Mouse (Mus musculus) CD4-positive, CD25-positive, alpha-beta regulatory T cell, adult 2 months (primary cell): ENCODE results near the gene Cldn13.
"Not testable (repeated sequence)": the region's sequence is repeated elsewhere in the genome, so short reads cannot be mapped to it uniquely, and the experiment has no call there.

Source experiments
- DNase-seq: peaks from one replicate; pipeline ENCODE4 v3.0.0-alpha.2; 2012; ENCODE audit warnings: low read depth, low spot score

Cldn13 gene

GRCm38 (mm10) chr5:134915311-134915710 lies at the start of gene Cldn13:
Gene Cldn13 (minus strand): TSS chr5:134915526.
- DNase-seq: no peak

GRCm38 (mm10) chr5:134964655-134965054 lies 49.3 kb upstream of the Cldn13 start:
- not testable (repeated sequence) for DNase-seq

DNA sequence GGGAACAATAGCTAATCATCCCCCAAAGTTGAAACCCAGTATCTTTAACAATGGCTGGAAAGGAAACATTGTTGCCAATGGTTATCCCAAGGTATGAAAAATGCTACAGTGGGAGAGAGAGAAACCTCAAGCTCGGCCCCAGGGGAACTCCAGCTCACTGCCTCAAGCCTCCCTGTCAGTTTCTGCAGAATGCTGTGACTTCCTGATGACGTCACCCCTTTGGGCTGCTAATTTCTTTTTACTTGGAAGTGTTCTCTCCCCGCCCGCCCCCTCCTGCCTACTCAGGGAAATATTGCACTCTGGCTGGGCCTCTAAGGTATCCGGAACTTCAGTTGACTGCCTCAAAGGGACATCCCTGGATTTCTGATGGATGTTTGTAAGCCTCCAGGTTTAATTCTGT lies 48.2 kb upstream of the Cldn13 start:
- no peak for DNase-seq

- no peak for DNase-seq
Measured at GRCm38 (mm10) chr5:134961519-134961918, 46.2 kb upstream of the Cldn13 start.

GRCm38 (mm10) chr5:134960430-134960829 lies 45.1 kb upstream of the Cldn13 start:
- no peak for DNase-seq

- DNase-seq: no peak
Measured at GRCm38 (mm10) chr5:134959114-134959513, 43.8 kb upstream of the Cldn13 start.

- DNase-seq: no peak
Measured at GRCm38 (mm10) chr5:134955491-134955890, 40.2 kb upstream of the Cldn13 start.

DNA sequence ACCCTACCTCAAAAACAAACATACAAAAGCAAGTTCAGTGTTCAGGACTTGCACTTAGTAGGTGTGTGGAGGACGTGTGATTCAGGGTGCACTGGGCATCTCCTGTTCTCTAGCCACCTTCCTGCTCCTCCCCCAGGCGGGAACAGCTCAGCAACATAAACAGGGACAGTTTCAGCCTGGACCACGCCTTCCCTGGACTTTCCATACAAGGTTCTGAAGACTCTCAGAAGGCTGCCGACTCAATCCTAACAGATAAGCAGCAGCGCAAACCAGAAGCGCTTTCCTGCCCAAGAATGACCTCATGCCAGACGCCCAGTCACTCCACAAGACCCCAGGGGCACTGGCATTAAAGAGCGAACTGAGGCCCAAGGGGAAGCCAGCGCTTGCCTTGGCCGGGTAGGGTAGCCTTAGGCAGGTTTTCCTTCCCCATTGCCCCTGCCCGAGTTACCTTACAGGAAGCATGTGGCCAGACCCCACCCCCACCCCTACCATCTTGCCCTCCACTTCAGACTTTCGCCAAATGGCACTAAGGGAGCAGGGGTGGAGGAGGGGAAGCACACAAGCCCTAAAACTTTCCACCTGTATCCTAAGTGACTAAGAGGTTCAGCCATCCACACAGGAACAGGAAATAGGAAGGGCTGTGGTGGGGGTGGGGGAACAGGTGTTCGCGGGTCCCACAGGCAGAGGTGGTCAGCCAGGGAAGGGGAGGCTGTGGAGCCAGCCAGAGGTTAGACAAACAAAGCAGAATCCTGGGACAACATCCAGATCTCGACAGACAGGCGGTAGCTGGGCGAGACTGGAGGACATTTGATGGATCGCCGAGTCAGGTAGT lies 35.9 kb upstream of the Cldn13 start:
- DNase-seq: no peak

GRCm38 (mm10) chr5:134948085-134948439 lies 32.7 kb upstream of the Cldn13 start:
- no peak for DNase-seq

GRCm38 (mm10) chr5:134947420-134948084 lies 32.2 kb upstream of the Cldn13 start:
- no peak for DNase-seq

DNA sequence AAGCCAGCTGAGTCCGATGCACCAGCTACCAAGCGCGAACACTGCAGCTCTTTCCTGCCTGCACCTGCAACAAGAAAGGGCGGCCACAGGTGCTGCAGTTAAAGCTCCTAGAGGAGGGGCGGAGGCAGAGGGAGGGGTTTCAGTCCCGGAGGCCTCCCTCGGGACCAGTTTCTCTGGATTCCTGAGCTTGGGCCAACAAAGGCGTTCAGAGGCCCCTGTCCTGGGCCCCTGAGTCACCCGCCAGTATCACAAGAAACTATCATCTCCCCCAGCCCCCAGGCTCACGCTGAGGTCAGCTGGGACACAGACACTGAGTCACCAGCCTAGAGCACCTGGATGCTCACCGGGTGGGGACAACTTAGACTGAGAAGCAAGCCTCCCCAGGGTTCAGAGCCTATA lies 31.5 kb upstream of the Cldn13 start, which contains the start of gene Cldn4:
Cldn4 (minus strand) TSS at position 78 of the 399 bp plus-strand sequence.
- DNase-seq: no peak

DNA sequence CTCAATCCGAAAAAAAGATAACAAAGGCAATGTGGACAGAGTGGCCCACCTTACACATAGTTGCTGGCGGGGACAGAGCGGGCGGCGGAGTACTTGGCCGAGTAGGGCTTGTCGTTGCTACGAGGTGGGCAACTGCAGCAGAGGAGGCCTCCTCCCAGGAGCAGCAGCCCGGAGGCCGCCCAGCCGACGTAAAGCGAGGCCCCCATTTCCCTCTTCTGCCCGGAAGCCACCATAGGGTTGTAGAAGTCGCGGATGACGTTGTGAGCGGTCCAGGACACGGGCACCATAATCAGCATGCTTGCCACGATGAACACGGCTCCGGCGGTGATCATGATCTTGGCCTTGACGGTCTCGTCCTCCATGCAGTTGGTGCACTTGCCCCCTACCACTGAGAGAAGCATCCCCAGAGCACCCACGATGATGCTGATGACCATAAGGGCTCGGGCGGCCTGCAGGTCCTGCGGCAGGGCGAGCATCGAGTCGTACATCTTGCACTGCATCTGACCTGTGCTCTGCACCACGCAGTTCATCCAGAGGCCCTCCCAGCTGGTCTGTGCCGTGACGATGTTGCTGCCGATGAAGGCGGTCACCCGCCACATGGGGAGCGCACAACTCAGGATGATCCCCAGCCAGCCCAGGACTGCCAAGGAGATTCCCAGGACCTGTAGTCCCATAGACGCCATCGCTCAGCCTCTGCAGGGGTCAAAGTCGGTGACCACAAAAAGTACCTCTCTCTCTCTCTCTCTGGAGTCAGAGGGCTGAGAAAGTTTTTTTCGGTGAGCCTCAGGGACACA lies 30.9 kb upstream of the Cldn13 start:
- DNase-seq: no peak

GRCm38 (mm10) chr5:134945266-134945959 lies 30.1 kb upstream of the Cldn13 start:
- no peak for DNase-seq

DNA sequence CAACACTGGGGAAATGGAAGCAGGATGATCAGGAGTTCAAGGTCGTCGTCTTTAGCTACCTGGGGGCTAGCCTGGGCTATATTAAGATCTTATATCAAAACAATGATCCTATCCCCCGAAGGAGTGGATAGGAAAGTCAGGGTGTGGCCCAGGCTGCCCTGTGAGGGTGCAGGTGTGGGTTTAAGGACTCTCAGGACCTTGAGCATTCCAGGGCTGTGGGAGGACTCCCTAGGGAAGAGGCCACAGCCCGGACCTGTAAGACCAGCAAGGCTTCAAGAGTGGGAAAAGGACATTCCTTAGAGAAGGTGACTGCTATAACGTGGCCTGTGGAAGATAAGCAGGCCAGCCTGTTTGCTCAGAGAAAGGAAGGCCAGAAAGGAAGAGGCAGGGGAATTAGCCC lies 28.9 kb upstream of the Cldn13 start:
- DNase-seq: no peak

DNA sequence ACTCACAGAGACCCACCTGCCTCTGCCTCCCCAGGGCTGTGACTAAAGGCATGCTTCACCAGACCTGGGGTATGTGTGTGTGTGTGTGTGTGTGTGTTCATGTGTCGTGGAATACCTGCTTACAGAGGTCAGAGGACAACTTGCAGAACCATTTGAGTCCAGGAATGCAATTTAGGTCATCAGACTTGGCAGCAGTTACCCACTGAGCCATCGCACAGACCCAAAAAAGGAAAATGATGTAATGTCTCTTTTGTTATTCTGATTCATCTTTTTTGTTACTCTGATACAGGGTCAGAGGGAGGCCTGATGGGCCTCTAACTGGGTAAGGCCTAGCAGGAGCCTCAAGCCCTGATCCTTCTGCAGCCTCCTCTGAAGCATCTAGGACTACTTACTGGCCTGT lies 27.4 kb upstream of the Cldn13 start:
- no peak for DNase-seq

DNA sequence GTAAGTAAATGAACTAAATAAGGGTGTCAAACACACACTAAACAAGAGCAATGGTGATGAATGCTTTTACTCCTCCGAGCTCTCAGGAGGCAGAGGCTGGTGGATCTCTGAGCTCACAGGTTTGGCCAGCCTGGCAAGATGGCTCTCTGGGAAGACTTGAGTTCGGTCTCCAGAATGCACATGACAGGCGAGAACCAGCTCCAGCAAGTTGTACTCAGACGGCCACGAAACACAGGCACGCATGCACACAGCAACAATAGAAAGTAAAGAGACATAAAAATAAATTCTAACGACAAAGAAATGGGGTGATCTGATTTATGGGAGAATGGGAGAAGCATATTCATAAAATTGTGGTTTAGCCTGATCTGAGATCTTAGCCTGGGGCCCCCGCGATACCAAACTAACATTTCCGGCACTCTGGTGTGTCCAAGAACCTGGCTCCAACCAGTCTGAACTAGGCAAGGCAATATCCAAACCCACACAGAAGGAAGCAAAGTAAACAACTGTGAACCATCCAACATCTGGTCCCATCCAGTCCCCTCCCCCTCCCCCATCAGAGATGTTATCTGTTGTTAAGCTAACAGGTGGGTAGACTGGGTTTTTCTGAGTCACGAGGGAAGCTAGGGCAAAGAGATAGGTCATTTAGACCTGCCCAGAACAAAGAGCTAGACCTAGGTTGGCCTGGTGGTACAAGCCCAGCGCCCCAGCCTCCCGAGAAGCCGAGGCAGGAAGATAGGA lies 26.3 kb upstream of the Cldn13 start:
- peak; percentile 61 for DNase-seq

GRCm38 (mm10) chr5:134939554-134939953 lies 24.2 kb upstream of the Cldn13 start:
- DNase-seq: not testable (repeated sequence)

DNA sequence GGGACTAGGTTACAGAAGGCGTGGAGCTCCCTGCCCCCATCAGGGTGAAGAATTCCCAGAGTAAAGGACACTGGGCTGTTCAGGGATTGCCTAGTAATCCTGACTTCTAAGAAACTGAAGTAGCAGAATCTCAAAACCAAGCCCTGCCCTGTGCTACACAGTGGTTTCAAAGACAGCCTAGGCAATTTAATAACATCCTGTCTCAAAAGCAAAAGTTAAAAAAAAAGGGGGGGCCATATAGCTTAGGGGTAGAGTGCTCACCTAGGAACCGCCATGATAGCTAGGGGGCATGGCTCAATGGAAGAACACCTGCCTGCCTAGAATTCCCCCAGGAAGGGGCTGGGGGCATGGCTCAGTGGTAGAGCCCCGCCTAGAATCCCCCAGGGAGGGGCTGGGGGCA lies 23.7 kb upstream of the Cldn13 start:
- DNase-seq: peak; percentile 61

DNA sequence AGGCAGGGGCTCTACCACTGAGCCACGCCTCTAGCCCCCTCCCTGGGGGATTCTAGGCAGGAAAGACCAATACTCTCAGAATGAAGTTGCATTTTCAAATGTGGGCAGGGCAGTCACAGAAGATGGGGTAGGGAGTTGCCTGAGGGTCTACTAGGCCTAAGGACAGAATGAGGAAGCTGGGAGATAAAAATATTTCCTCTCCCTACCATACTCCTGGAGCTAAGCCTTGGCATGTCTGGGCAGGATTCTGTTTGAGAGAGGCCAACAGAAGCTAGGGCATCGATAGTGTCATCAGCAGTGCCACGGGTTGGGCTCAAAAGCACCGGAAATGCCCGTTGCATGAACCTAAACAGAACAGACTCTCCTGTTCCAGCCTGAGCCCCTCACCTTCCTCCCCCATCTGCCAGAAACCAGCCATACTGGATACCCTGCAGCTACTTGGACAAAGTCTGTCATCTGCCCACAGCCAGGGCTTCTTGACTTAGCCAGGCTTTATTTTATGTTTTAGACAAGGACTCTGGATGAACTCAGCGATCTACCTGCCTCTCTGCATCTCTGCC lies 21.4 kb upstream of the Cldn13 start:
- no peak for DNase-seq

DNA sequence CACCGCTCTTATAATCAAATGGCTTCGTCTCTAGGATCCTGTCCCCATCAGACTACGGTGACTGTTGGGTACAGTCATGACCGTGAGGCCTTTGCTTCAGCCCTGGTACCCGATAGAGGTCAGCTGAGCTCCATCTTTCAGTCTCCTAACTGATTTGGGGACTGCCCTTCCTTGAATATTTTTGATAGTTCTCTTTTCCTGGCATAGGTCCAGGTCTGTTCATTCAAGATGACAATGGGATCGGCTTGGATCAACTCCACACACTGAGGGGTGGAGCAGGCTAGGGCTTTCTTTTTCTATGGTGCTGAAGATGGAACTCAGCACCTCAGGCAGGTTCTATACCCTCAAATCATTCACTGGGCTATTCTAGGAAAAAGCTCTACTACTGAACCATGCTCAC lies 20.7 kb upstream of the Cldn13 start:
- DNase-seq: no peak

DNA sequence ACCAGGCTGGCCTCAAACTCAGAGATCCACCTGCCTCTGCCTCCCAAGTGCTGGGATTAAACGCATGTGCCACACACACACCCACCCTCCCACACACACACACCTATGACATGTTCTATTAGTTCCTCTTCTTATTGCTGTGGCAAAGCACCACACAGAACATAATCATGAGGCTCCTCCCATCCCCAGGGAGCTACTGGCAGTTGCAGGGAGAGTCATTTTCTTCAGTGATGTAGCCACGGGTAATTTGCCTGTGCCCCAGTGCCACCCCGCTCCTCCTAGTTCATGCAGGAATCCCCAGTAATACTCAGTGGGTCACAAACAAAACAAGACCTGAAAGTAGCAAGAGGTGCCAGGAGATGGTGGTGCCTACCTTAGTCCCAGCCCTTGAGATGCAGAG lies 19.3 kb upstream of the Cldn13 start:
- DNase-seq: no peak
